Mouse (Mus musculus): ENCODE data around the gene Ccser1.
"Not testable (repeated sequence)": the region's sequence is repeated elsewhere in the genome, so short reads cannot be mapped to it uniquely, and the experiment has no call there.

Gene Ccser1

GRCm38 (mm10) chr6:61223563-61223962 lies 43.4 kb downstream of the Ccser1 start:
- DNase-seq (ENCODE audit: low read depth), result no peak

DNA sequence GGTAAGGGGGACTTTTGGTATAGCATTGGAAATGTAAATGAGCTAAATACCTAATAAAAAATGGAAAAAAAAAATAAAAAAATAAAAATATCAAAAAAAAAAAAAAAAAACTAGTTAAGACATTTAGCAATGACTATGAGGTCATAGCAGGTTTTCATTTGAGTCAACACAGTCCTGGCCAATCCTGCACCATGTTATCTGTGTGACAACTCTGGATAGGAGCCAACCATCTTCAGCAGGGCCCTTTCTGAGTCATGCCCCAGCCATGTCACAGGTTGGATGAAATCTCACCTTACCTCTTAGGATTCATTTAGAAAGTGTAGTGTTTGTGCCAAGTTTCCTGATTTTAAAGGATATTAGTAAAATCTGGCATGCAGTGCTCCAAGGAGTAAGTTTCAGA lies 45.2 kb downstream of the Ccser1 start:
- no peak for DNase-seq (ENCODE audit: low read depth)

- no peak for DNase-seq (ENCODE audit: low read depth)
Measured at GRCm38 (mm10) chr6:61230058-61230718, 50.1 kb downstream of the Ccser1 start.

DNA sequence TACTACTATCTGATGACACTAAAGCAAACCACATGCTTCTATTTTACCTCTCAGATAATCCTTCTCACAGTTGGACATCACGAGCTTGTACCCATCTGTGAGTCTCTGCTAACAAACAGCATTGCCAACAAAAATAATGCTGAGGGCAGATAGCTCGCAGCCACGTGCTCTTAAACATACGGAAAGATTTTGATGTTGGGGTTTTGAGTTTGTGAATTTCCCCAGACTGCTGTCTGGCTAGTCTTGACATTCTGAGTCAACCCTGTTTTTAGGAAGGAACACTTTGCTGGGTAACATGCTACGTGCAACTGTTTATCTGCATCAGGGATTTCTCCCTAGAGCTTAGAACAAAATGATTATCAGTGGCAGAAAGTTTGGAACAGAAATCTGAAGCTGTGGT lies 52.9 kb downstream of the Ccser1 start:
- DNase-seq (ENCODE audit: low read depth), result no peak

GRCm38 (mm10) chr6:61233548-61234187 lies 53.5 kb downstream of the Ccser1 start:
- no peak for DNase-seq (ENCODE audit: low read depth)

DNA sequence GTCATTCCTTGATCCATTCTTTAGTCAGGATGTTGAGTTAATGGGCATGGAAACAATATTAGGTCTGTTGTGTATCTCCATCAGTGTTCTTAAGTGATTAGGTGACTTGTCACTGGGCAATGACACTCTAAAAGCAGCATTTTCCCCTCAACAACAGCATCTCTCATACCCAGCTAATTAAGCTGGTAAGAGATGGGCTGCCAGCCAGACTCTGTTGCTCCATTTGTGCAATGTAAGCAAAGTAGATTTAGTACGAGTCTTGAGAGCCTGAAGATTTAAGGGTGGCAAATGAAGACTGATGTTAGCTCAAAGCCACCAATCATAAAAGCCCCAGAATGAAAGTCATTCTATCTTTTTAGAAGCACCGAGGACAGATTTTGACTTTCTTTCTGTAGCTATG lies 60.5 kb downstream of the Ccser1 start:
- no peak for DNase-seq (ENCODE audit: low read depth)

DNA sequence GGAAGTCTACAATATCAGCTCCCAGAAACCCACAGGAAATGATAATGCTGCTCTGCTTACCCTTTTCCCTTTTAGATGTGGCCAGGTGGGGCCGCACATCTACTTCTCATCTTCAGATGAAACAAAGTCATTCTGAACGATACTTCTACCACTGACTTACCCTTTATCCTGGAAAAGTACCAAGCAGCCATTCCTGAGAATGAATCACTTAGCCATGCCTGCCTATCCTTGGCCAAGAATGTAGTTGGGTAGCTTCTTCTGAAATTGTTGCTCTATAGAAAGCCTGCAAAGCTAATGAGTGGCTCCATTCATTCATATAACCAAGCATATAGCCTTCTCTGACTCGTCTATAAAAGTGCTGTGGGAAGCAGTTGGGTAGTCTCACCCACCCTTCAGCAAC lies 62.4 kb downstream of the Ccser1 start:
- DNase-seq (ENCODE audit: low read depth), result no peak

DNA sequence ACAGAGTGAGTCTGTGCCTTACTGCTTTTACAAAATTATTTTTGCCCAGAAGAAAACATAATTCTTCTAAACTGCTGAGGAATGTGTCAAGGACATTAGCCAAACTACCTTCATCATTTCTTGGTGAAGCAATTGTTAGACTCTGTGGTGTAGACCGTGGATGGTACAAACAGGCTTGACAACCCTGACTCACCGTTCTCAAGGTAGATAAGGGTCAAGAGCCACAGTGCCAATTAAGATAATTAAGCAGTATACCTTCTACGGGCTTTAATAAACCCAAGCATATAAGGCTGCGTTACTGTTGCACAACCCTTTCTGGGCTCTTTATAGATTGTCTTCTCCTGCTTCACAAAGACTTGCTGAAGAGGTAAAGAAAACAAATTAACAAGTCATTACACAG lies 66.4 kb downstream of the Ccser1 start:
- DNase-seq (ENCODE audit: low read depth), result no peak

DNA sequence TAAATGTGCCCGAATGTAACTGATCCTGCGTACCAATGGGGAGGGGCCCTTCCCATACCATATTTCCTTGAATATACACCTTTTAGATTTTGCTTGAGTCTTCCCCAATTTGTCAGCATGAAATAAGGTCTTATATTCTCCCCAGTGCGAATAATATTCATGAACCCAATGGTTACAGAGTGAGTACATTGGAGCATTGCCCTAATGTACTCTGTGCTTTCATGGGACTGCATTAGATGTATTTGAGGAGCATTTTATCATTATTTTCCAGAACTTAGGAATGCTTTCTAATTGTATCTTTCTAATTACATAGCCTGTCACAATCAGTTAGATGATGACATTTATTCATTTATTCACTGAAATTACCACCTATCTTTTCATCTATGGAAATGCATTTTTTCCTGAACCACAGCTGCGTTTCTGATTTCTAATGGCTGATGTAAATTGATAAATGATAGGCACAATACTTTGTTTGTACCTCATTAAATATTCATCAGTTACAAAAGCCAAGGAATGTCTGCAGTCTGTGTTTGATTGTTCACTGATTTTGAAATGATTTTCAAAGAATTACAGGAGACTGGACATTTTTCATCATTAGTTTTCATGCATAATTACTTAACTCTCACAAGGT lies 67.8 kb downstream of the Ccser1 start:
- no peak for DNase-seq (ENCODE audit: low read depth)

- no peak for DNase-seq (ENCODE audit: low read depth)
Measured at GRCm38 (mm10) chr6:61248700-61249099, 68.6 kb downstream of the Ccser1 start.

- no peak for DNase-seq (ENCODE audit: low read depth)
Measured at GRCm38 (mm10) chr6:61251232-61251631, 71.1 kb downstream of the Ccser1 start.

GRCm38 (mm10) chr6:61252912-61253311 lies 72.8 kb downstream of the Ccser1 start:
- DNase-seq (ENCODE audit: low read depth), result no peak

DNA sequence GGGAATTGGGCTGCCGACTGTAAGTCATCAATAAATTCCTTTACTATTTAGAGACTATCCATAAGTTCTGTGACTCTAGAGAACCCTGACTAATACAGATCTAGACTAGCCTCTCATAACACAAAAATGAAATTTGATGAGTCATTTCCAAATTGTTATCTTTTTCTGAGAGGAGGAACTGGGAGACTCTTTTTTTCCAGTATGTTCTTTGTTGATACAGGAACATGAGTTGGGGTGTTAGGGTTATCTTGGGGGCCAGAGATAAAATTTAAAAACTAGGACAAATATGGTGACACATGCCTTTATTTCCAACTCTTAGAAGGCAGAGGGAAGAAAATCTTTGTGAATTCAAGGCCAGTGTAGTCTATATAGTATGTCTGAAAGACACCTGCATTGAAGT lies 75.8 kb downstream of the Ccser1 start:
- DNase-seq (ENCODE audit: low read depth), result not testable (repeated sequence)

- DNase-seq (ENCODE audit: low read depth), result no peak
Measured at GRCm38 (mm10) chr6:61258847-61259634, 78.9 kb downstream of the Ccser1 start.

GRCm38 (mm10) chr6:61261381-61261780 lies 81.3 kb downstream of the Ccser1 start:
- DNase-seq (ENCODE audit: low read depth), result no peak

DNA sequence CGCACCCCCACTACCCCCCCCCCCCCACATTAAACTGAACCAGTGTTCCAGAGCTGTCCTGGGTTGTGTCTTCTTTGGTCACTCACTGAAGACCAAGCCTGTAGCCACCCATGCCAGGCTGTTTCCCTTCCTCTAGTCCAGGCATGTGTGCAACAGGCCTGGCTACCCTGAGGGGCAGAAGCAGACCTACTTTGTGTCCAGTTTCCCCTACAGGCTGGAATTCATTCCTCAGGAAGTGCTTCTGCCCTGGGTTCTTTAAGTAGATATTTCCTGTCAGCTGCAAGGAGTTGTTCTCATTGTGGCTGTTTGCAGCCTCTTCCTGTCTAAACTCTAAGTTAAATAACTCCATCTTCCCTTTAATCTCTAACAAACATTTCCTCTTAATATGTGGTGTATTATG lies 82.3 kb downstream of the Ccser1 start:
- no peak for DNase-seq (ENCODE audit: low read depth)

DNA sequence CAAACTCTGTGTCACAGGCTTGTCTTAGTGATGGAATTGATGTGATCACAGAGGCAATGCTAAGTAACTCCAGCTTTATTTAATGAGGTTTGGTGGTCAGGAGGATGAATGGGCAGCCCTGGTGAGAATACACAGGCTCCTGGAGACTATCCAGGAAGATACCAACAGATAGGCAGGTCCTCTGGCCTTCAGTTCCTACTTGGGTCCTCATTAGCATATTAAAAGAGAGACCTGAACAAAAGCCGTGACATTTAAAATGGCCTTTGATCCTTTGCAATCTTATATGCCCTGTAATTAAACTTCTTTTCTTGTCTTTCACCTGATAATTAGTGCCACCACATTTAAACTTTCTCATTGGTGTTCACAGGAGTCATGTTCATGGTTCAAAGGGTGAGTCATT lies 83.2 kb downstream of the Ccser1 start:
- no peak for DNase-seq (ENCODE audit: low read depth)

- no peak for DNase-seq (ENCODE audit: low read depth)
Measured at GRCm38 (mm10) chr6:61271033-61271432, 90.9 kb downstream of the Ccser1 start.

DNA sequence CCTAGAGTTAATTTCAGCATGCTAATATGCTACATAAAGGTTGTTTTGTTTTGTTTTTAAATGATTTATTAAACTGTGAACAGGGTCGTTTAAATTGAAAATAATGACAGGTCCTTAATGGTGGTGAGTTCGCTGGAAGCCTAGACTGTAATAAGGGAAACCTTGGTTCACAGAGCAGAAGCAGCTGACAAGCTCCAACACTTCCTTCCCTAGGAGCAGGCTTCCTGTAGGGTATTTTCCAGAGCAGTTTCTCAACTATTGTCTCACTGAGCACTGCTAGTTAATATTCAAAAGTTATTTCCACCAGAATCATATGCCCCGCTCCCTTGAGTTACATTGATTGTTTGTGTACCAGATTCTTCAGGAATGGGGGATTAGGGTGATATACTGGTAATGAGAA lies 93.3 kb downstream of the Ccser1 start:
- DNase-seq (ENCODE audit: low read depth), result no peak

- DNase-seq (ENCODE audit: low read depth), result no peak
Measured at GRCm38 (mm10) chr6:61279506-61279905, 99.4 kb downstream of the Ccser1 start.

DNA sequence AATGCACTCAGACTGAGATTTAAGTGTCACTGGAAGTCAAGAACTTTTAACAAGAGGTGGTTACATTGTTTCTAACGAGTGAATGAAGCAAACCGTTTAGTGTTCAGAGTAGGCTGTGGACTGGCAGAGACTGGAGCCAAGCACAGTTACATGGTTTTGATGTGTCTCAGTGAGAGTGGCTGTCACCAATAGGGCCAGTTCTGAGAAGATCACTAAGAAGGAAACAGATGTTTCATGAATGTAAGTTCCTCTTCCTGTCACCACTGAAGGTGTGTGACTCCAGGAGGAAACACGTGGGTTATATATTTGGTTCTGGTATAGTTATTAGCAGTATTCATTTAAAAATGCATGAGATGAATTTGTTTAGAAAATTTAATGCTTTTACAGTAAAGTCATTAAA lies 112.8 kb downstream of the Ccser1 start:
- DNase-seq (ENCODE audit: low read depth), result peak; percentile 14

- no peak for DNase-seq (ENCODE audit: low read depth)
Measured at GRCm38 (mm10) chr6:61295535-61295934, 115.4 kb downstream of the Ccser1 start.

Measured in naive thymus-derived CD4-positive, alpha-beta T cell, adult 2 months (primary cell).